Mouse (Mus musculus) kidney, postnatal 10 days (tissue): ENCODE results near the gene Pecr.
"Not testable (repeated sequence)": the region's sequence is repeated elsewhere in the genome, so short reads cannot be mapped to it uniquely, and the experiment has no call there.

ENCODE experiments used
- DNase-seq: peaks from one replicate; pipeline ENCODE4 v3.0.0; 2021; ENCODE audit warnings: mixed read lengths

Gene Pecr

DNA sequence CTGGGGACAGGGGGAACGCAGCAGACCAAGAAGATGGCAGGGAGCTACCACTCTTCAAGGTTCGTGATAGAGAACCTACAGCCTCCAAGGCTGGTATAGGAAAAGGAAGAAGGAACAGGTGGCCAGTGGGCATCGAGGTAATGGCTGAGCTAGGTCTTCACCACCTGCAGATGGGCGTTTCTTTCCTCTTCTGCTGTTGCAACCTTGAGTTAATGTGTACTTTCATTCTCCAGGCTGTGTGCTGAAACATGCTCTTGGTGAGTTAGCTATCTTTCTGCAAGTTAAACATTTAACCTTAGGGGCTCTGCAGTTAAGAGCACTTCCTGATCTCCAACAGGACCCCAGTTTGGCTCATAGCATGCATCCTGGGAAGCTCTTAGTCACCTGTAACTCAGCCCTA is 3.8 kb upstream of the Pecr start:
- DNase-seq: peak; percentile 31

DNA sequence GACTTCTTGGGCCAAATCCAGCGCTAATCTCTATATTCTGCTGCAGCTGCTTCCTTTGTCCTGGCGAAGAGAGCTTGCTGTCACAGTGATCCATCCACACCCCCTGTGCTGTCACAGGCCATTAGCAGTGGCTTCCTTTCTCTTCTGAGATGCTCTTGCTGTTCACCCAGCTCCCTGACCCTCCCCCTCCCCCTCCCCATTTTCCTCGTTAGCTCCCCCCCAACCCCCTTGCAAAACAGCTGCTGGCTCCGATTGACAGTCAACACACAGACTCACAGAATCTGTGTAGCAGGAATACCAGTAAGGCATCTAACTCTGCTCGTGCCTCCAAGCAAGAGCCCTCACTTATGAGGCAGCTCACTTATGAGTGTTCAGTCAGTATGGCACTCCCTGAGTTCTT is 2.8 kb upstream of the Pecr start:
- DNase-seq: no peak

DNA sequence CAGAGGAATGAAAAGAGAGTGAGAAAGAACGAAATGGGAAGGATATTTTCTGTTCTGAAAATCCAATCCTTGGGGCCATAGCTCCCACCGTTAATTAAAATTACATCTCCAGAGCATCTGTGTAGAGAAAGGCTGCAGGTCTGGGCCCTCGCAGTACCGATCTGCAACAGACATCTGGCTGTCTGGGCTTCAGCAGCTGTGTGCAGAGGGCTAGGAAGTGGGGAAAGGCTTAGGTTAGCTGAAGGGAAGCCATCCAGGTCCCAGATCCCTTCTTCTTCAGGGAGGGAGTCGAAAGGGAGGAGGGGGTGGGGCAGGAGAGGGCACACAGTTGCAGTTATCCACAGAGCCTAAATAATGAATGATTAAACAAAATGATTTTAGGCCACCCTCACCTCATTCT is 425 bp upstream of the Pecr start:
- no peak for DNase-seq

DNA sequence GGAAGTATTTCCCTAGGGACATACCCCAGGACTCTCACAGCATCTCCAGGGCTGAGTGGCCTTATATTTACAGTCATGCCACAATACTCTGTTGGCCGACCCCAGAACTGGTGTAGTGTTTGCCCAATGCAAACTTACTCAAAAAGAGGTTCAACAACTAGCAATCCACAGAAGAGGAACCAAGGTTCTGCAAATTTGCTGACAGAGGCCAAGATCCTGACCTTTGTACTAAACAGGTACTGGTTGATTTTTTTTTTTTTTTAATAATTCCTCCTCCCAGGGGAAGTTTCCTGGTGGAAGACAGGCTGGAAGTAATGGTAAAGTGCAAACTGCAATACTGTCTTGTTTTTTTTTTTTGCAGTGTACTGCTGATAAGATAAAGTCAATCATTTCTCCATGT is 1.5 kb downstream of the Pecr start:
- no peak for DNase-seq

DNA sequence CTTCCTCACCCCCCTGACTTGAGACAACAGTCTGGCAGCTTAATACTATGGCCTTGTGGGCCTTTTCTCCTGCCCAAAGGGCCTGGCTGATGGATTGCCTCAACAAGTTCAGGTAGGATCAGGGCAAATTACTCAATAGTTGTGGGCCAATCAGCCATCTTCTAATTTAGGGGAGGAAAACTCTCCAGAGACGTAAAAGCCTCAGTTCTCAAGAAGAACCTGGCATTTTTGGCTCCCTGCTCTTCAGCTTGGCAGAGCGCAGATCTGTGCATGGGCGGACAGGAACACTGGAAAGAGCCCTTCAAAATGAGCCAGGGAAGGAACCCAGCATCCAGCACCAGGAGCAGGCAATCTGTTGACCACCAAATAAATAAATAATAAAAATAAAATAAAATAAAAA is 6.0 kb downstream of the Pecr start:
- no peak for DNase-seq

DNA sequence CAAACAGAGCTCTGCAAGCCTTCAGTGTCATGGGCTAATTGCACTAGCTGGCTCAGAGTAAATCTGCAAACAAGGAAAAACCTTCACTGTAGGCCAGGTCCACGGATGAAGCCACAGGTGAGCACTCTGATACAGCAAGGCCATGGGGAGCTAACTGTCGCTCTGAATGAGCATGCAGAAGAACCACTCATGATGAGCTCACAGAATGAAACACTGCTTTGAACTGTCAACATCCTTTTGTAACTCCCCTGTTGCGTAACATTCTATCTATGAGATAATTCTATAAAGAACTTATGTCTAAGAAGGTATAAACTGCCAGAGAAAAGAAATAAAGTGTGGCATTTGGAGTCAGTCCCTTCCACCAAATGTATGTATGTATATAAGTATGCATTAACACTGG is 21.0 kb downstream of the Pecr start:
- DNase-seq: no peak

DNA sequence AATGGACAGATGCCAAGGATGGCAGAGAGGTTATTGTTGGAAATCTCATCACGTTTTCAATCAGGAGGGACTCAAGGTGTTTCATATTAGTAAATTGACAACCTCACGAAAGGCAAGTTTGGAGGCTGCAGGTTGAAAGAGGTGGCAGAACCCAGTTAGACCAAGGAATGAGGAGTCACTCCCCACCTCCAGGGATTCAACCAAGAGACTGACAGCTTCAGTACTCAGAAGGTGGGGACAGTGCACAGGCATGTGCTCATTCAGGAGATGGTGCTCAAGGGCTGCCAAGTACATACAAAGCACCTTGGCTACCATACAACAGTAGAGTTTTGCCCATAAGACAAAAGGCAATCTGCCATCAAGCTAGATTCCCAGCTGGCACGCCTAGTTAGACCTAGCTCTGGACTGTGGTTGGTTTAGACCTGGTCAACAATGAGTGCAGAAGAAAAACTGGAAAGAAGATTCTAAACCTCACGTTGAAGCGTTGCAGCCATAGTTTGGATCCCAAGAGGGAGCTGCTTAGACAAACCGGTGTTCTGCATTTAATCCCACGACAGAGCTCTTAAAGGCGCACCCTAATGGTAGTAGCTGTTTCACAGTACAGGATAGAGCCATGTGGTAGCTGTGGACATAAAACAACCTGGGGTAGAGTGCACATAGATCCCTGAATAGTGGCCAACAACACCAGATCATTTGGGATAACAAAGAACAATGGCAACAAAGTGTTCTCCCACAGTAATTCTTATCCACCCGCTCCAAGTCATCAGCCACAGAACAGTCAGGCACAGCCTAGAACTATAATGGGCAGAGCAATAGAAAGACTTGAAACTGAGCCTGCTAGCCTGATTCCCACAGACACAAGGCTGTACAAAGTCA is 27.5 kb downstream of the Pecr start:
- DNase-seq: no peak

DNA sequence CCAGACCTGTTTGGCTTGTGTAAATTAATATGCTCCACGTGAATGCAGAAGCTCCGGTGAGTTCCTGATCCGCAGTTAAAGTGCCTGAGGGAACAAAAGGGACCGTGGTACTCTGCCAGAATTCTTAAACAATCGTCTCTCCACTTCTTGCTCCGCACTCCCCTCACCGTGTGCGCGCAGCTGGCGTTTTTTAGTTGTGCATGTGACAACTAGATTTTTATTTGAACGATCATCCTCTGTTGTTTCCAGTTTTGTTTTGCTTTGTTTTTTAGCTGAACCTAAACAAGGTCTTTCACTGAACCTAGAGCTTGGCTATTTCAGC is 28.3 kb downstream of the Pecr start:
- no peak for DNase-seq

DNA sequence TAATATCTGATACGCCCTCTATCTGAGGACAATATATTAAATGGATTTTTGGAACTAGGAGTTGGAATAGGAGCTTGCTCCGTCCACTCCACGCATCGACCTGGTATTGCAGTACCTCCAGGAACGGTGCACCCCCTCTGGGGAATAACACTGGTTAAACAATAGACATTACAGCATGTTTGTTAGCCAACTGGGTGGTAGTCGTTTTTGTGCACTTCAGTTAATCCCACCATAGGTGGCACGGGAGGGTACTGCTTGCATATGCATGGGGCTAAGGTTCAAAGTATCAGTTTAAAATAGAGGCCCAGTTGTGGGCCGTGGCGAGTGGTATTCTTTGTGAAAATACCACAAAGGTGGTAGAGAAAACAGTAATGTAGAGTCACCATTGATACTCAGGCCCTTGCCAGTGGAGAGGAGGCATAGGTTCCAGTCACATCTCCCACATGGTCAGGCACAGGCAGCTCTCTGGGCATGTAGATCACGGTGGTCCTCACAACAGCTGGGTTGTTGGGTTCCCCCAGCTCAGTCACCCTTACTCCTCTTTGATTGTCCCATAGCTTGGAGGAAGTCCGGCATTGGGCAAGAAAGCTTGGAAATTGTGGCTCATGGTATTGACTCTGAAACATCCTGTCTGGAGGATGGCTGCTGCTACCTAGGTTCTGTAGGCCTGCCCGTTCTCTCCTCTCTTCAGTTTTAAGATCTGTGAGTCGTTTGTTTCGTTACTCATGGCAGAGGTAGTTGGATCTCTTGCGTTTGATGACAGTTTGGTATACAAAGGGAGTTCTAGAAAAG is 28.9 kb downstream of the Pecr start:
- peak; percentile 65 for DNase-seq

DNA sequence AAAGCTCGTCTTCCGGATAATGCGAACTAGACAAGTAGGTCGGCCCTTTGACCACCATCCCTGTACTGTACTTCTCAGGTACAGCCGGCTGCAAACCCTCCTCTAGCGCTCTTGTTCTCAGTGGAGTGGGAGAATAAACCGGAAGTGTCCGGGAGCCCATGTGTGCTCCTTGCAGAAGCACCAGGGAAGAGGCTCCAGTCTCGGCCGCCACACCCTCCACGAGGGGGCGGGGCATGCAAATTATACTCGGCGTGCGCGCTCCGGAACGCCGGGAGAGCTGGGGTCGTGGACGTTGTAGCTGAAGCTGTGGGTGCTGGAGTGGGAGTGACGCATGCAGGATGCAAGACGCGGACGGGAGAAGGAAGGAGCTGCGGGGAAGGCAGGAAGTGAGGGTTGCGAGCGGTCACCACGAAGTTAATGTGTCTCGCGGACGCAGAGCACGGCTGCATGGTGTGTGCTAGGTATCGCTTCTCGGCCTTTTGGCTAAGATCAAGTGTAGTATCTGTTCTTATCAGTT is 29.5 kb downstream of the Pecr start:
- peak; percentile 94 for DNase-seq

DNA sequence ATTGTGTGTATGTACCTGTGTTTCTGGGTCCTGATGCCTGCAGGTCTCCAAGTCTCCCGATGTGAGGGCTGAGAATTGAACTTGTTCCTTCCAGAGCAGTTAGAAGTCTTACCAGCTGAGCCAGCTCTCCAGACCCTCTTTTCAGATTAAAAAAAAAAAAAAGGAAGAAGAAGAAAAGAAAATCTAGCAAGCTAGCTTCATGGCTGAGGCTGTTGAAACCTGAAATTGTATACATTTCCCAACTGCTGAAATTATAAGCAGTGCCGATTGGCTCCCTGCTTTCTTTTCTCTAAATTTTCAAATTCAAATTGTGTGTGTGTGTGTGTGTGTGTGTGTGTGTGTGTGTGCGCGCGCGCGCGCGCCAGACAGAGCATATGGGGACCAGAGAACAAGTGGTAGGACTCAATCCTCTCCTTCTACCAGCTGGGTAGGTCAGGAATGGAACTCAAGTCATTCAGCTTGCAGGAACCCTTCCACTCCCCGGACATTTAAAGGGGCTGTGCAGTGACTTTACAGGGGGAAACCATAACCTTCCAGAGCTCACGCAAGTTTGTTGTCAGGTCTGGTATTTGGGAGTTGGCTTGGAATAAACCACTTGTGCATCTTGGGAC is 30.1 kb downstream of the Pecr start:
- peak; percentile 31 for DNase-seq

DNA sequence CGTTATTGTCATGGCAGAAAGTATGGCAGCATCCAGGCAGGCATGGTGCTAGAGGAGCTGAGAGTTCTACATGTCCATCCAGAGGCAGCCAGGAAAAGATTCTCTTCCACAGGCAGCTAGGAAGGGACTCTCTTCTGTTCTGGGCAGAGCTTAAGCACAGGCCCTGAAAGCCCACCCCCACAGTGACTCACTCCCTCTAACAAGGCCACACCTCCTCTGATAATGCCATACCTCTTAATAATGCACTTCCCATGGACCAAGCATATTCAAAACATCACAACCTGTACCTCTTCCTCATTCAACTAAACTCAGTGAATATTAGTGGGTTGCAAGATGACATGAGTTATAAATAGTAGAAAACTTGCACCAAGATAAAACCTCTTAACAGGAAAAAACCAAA is 32.3 kb downstream of the Pecr start:
- no peak for DNase-seq

DNA sequence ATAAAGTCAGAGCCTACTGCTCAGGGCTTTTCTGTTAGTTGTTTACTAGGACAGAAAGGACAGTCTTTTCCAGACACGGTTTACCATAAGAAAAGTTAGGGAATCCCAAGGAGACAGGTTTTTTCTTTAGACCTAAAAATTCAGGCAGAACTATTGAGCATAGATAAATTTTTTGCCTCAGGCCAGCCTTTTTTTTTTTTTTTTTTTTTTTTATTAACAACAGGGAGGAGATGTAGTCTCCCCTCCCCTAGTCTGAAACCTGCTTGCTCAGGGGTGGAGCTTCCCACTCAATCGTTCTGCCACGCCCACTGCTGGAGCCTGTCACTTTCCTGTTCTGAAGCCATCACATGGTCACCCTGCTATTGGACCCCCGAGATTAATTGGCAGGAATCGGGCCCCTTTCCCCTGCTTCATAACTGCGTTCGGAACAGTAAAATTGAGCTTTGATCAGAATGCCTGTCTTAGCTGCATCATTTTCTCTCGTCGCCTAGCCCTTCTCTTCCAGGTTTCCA is 35.8 kb downstream of the Pecr start:
- not testable (repeated sequence) for DNase-seq

DNA sequence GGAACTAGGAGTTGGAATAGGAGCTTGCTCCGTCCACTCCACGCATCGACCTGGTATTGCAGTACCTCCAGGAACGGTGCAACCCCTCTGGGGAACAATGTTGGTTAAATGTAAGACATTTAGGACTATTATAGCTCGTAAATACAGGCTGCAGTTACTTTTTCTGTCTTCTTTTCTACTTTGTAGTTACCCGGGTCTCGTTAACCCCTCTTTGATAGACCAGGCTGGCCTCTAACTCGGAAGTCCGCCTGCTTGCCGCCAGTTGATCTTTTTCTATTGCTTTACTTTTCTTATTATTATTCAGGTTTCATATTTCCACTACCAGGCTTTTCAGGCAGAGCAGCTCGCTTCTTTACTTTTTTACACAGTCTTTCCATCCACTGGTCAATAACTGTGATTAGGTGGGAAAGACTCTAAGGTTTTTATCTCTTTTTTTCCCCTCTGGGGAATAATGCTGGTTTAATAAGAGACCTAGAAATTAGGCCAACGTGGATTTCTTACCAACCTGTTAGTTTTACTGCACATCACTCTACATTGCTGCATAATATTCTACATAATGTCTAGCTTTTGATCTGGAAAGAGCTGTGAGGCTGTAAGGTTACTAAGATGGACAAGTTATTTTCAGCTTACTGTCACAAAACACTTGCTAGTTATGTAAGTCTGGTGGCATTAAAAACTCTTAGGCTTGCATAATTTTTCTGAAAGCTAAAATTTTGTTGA is 39.6 kb downstream of the Pecr start:
- no peak for DNase-seq

DNA sequence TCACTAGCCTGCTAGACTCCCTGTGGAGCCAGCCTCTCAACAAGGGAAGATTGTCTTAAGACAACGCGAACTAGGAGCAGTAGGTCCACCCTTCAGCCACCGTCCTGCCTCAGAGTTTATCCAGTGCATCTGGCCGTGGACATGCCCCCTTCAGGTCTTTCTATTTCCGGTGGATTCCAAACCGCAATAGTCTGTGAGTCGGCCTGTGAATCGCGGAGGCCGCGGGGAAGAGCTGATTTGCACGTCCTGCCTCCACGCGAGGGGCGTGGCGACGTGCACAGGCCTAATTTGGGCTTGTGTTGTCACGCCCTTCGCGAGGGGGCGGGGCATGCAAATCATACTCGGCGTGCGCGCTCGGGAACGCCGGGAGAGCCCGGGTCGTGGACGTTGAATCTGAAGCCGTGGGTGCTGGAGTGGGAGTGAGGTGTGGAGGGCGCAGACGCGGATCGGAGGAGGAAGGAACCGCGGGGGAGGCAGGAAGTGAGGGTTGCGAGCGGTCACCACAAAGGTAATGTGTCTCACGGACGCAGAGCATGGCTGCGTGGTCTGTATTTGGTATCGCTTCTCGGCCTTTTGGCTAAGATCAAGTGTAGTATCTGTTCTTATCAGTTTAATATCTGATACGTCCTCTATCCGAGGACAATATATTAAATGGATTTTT is 40.3 kb downstream of the Pecr start:
- peak; percentile 98 for DNase-seq

DNA sequence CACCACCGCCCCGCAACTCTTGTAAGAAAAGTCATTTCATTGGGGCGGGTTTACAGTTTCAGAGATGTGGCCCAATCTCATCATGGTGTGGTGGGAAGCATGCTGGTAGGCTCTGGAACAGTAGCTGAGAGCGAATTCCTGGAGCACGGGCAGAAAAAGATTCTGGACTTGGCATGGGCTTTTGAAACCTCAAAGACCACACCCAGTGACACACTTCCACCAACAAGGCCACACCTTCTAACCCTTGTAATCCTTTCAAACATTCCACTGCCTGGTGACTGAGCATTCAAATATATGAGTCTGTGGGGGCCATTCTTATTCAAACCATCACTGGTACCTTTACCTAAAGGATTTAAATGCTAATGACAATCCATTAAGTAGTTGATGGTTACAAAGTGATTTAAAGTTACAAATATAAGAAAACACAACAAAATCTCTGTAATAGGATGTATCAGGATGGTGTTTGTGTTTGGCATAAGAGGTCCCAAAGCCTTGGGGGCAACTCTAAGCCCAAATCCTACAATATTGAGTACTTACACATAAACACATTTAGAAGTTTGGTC is 41.5 kb downstream of the Pecr start:
- no peak for DNase-seq

DNA sequence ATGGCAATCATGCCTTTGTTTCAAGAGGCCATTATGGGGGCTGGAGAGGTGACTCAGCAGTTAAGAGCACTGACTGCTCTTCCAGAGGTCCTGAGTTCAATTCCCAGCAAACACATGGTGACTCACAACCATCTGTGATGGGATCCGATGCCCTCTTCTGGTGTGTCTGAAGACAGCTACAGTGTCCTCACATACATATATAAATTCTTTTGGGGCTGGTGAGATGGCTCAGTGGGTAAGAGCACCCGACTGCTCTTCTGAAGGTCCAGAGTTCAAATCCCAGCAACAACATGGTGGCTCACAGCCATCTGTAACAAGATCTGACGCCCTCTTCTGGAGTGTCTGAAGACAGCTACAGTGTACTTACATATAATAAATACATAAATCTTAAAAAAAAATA is 45.0 kb downstream of the Pecr start:
- DNase-seq: not testable (repeated sequence)

DNA sequence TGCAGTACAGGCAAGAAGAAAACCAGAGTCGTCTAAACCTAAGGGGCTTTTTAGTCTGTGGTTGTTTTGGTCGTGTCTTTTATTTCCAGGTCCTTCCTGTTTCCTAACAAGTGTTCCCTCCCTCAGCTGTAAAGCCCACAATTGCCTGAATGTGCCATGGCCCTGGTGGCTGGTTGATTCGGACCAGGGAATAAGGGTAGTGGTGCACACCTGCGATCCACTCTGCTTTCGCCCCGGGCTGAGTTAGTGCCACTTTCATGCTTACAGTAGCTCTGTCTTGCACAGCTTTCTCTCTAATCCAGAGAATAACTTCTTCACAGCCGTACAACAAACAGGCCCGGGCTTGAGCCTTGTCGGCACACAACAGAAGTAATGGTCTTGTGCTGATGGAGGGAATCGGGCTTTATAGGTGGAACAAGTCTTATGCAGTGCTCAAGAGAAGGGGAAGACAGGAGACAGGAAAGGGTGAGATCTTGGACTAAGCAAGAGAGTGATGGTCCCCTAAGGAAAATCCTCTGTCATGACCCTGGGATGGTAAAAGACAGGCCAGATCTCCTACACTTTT is 46.0 kb downstream of the Pecr start:
- DNase-seq: no peak

DNA sequence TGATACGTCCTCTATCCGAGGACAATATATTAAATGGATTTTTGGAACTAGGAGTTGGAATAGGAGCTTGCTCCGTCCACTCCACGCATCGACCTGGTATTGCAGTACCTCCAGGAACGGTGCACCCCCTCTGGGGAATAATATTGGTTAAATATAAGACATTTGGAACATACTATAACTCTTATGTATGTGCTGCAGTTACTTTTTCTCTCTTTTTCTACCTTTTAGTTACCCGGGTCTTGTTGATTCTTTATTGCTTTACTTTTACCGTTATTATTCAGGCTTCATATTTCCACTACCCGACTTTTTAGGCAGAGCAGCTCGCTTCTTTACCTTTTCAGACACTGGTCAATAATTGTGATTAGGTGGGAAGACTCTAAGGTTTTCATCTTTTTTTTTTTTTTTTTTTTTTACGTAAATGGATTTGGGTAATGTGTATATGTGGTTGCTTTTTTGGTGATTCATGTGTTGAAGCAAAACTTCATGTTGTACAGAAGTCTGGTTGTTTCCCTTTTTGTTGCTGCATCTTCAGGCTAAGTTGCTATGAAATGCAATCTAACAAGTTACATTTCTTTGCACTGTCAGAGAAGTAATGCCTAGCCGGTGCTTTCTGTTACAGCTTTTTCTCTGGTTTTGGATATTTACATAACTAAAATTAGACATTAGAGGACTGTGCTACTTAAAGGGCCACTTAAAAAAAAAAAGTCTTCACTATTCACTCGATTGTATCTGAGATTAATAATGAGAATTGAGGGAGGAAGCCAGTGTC is 46.9 kb downstream of the Pecr start:
- peak; percentile 54 for DNase-seq

DNA sequence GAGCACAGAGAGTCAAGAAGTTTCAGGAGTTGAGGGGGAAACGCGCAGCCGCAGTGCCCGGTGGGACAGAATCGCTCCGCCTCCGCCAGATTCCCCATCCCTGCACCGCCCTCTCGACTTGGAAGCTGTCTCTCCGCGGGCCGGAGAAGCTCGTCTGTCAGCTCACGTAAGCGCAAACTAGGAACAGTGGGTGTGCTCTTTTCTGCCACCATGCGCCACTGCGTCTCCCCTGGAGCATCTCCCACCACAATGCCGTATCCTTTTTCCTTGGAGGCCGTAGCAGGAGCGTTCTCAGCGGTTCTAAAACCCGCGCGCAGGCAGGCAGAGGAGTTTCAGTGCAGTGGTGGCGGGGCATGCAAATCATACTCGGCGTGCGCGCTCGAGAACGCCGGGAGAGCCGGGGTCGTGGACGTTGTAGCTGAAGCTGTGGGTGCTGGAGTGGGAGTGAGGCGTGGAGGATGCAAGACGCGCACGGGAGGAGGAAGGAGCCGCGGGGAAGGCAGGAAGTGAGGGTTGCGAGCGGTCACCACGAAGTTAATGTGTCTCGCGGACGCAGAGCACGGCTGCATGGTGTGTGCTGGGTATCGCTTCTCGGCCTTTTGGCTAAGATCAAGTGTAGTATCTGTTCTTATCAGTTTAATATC is 47.6 kb downstream of the Pecr start:
- peak; percentile 86 for DNase-seq
